Mouse (Mus musculus) ovary, postnatal 10 days (tissue): Measurements from ENCODE around the gene Trim17.

ENCODE experiments used
- DNase-seq: peaks from one replicate; pipeline ENCODE4 v3.0.0; 2022; ENCODE audit warnings: low spot score

Gene Trim17

GRCm38 (mm10) chr11:58969027-58969426, 14.5 kb downstream of the Trim17 start:
- DNase-seq, result no peak

DNA sequence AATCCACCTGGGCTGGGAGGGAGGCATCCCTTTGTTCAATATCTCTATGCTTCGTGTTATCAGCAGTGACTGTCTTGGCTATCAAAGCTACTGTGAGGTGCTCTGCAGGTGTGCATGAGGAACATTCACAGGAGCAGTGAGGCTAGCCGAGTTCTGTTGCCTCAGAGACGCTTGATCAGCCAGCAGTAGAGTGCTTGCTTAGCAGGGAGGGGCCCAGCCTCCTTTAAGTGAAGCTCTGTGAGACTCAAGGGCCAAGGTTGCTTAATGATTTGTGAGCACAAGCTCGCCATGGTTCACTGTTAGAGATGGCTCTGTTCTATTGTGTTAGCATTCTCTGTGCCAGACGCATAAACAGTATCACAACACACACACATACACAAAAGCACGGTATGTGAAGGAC, 15.2 kb downstream of the Trim17 start:
- no peak for DNase-seq

DNA sequence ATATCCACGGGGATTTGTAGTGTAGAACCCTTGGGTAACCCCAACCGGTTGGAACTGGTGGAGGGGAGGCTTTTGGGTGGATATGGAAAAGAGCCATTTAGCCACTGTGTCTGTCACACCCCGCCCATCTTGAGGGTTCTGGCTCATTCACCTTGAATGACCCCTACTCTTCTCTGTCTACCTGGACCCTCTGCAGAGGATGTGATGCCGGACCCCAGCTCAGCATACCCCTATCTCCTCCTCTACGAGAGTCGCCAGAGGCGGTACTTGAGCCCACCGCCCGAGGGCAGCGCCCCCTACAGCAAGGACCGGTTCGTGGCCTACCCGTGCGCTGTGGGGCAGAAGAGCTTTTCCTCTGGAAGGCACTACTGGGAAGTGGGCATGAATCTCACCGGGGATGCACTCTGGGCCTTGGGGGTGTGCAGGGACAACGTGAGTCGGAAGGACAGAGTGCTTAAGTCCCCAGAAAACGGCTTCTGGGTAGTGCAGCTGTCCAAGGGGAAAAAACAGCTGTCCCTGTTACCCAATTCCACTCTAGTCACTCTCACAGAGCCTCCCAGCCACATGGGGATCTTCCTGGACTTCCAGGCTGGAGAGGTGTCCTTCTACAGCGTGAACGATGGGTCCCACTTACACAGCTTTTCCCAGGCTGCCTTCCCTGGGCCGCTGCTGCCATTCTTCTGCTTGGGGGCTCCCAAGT, 16.5 kb downstream of the Trim17 start:
- no peak for DNase-seq

DNA sequence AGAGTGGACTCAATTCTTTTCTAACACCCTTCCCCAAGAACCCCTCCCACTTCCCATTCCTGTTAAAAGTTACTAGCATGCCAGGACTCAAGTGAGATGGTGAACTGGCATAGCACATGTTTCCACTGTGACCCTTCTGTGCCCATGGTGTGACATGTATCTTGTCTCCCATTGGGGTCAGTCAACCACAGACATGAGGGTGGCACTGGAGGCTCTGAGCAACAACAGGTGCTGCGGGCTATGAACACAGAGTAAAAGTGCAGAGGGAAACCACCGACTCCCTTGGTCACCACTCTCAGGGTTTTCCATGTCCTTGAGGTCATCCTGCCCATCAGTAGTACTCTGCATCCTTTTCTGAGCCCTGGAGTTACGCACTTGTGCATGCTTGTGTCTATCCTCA, 17.3 kb downstream of the Trim17 start:
- DNase-seq, result no peak

GRCm38 (mm10) chr11:58974414-58974813, 19.9 kb downstream of the Trim17 start:
- DNase-seq, result no peak

DNA sequence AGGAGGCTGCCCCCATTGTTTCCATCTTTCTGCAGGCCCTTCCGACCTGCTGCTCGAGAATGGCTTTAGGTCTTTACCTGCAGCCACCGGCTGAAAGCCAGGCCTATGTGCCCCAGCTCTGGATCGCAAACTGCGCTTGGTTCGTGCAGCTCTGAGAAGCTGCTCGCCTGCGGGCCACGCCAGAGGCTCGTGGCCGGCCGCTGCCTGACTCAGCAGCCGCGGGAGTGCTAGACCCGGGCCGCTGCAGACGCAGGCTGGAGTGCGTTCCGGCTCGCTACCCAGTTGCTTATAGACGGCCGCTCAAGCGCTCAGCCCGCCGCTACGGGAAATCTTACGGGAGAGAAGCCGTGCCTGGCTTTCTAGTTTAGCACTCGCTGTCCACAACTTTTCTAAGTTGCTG, 22.7 kb downstream of the Trim17 start:
- DNase-seq, result no peak

GRCm38 (mm10) chr11:58977607-58978026, 23.1 kb downstream of the Trim17 start:
- no peak for DNase-seq

- peak; percentile 29 for DNase-seq
Measured at GRCm38 (mm10) chr11:58978027-58978705, 23.7 kb downstream of the Trim17 start, which contains the start of gene Trim11. Gene Trim11, plus strand, starts transcription at chr11:58978093.

DNA sequence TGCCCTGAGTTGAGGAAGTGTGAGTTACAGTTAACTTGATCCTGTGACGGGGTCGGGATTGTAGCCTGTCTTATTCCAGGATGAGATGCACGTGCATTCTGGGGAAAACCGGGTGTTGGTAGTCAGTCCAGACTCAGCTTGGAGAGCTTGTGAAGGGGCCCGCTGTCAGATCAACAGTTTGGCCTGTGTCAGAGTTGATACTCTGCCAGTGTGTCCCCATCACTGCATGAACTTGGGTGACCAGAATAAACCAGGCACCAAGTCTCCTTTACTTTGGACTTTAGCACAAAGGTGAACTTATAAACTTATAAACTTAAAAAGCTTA, 24.2 kb downstream of the Trim17 start:
- no peak for DNase-seq

DNA sequence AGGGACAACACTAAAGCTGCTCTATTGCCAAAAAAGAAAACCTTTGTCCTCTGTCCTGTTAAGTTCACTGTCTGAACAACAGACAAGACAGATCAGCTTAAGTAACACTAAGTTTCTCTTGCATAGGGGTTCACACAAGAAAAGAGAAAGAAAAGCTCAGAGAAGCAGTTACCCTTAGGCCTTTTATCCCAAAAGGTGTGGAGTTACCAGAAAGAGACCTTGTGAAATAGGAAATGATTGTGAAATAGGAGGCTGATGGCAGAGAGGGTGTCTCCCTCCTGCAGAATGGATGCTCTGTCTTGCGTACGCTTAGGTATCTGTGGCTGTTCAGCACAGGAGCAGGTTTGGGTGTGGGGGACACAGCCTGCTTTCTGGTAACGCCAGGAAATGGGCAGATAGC, 24.7 kb downstream of the Trim17 start:
- DNase-seq, result no peak

- no peak for DNase-seq
Measured at GRCm38 (mm10) chr11:58979661-58980060, 25.2 kb downstream of the Trim17 start.

- no peak for DNase-seq
Measured at GRCm38 (mm10) chr11:58980381-58980990, 26.0 kb downstream of the Trim17 start.

GRCm38 (mm10) chr11:58981541-58982447, 27.3 kb downstream of the Trim17 start:
- no peak for DNase-seq

- DNase-seq, result no peak
Measured at GRCm38 (mm10) chr11:58982471-58983097, 28.1 kb downstream of the Trim17 start.

DNA sequence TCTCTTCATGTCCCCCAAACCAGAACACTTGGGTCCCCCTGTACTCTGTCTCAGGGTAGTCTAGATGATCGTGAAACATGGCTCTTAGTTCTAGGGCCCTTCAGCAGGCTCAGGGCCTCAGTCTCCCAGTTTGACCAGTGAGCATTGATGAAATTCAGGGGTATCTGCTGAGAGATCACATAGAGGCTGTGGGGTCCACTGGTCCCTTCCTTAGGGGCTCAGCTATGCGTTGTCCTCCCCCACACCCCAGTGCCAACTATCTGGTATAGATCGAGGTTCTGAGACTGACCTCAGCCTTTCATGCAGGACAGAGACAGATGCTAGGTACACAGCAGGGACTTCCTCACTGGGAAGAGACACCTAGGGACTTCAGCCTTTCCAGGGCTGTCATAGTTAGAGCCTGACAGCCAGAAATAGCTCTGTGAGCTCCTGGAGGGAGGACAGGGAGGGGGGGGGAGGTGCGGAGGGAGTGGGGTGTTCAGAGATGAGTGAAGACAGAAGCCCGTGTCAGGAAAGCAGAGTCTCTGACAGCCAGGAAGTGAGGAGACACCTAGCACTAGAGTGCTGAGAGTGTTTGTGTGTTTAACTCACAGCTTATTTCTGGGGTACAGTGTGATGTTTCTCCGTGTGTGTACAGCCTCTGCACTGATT, 29.3 kb downstream of the Trim17 start:
- no peak for DNase-seq

DNA sequence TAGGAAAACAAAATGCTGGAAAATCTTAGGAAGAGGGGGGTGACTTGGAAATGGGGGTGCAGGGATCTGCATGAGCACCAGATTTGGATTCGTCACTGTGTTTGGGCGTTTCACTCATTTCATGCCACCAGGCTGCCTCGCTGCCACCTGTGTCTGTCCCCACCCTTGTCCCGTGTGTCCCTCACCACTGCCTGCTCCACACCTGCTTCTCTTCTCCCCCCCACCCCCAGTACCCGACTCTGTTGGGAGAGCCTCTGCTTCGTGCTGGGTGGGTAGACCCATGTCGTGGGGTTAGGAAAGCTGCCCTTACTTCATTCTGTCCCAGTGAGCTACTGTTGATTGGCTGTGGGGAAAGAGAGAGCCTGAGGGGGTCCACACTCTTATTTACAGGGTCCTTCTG, 30.2 kb downstream of the Trim17 start:
- DNase-seq, result no peak

- no peak for DNase-seq
Measured at GRCm38 (mm10) chr11:58985299-58985917, 30.9 kb downstream of the Trim17 start.

- no peak for DNase-seq
Measured at GRCm38 (mm10) chr11:58989166-58989565, 34.7 kb downstream of the Trim17 start.

DNA sequence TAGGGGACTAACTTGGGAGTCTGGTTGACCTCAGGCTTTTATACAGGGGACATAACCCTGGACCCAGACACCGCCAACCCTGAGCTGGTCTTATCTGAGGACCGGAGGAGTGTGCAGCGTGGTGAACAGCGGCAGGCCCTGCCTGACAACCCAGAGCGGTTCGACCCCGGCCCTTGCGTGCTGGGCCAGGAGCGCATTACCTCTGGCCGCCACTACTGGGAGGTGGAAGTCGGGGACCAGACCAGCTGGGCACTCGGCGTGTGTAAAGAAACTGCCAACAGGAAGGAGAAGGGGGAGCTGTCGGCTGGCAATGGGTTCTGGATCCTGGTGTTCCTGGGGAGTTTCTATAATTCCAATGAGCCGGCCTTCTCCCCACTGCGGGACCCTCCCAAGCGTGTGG, 35.7 kb downstream of the Trim17 start:
- DNase-seq, result no peak

GRCm38 (mm10) chr11:58990794-58991193, 36.3 kb downstream of the Trim17 start:
- DNase-seq, result no peak

GRCm38 (mm10) chr11:58991911-58992310, 37.4 kb downstream of the Trim17 start:
- no peak for DNase-seq
